ENCODE assay signal across 24 mouse cellular contexts in the genomic region with DNA sequence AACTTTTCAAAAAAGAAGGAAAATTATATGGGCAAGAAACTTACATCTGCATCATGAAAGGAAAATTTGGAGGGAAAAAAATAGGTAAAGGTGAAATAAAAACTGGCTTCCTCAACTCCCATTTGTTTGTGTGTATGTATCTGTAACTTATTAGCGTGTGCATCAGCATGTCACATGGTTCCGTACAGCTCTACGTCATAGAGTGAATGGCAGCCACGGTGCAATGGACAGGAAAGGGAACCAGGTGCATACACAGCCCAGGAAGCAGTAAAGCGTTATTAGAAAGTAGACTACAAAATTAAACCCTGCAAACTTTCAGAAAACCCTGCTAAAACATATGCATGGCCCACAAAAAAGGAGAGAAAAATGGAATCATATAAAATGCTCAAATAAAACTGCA.
DNase-seq lines count a peak whose midpoint lies in the region; ATAC-seq and TF ChIP-seq lines count a peak whose summit lies in the region.
"Had no signal": no experiment of that assay in that cellular context is flagged by ENCODE, and none has a peak within 500 bp of the region (broad histone marks: within the 10 kb centered on the region; RNA-seq: fewer than 3 reads in every experiment).

No protein-coding gene starts in this region.

- no peak overlapping the region for H3K4me3 ChIP-seq in gastrocnemius, adult 2 months
- H3K4me3 ChIP-seq: embryonic facial prominence, embryonic 12.5 days; embryonic facial prominence, embryonic 15.5 days; heart, adult 2 months had no signal

- TF ChIP-seq CTCF in gastrocnemius, adult 2 months (IDR thresholded peaks at IDR 0.05): no peak

- no peak overlapping the region for H3K27ac ChIP-seq in gastrocnemius, adult 2 months
- H3K27ac ChIP-seq: embryonic facial prominence, embryonic 12.5 days; embryonic facial prominence, embryonic 15.5 days; heart, adult 2 months; hindbrain, embryonic 14.5 days; hindbrain, postnatal 0 days had no signal

- ATAC-seq in neutrophil, adult 5-6 weeks (ENCODE audit: extremely low read depth, insufficient number of reproducible peaks, low FRiP score, poor library complexity, severe bottlenecking): peak; percentile 74; the same call in 1 of the 2 replicates
- ATAC-seq: activated CD4-positive, CD25-positive, alpha-beta regulatory T cell, adult 4 months; CD4-positive, CD25-positive, alpha-beta regulatory T cell, adult 4 months; forebrain, embryonic 14.5 days; forebrain, postnatal 0 days; hindbrain, postnatal 0 days; inflammation-experienced regulatory T-cells, adult 6 months had no signal

- intact Hi-C loops in heart, postnatal 10 days (cut with DNase I): no loop called here
- intact Hi-C loops in gastrocnemius, adult 2 months (cut with DNase I): no loop called here

- DNase-seq in heart, adult 11 months: peak; percentile 35
- DNase-seq in heart, postnatal 10 days: no peak
- peak; percentile 10 for DNase-seq in testis, postnatal 10 days (ENCODE audit: low spot score)
- no peak for DNase-seq in testis, postnatal 14 days (ENCODE audit: low spot score)
- DNase-seq in gastrocnemius, adult 2 months: no peak
- DNase-seq in adrenal gland, adult 2 months: no peak
- DNase-seq: adrenal gland, postnatal 10 days; adrenal gland, postnatal 36 days; cerebellum, adult 18-20 months; cerebellum, adult 9-10 months; cerebellum, postnatal 25 days; forebrain, postnatal 0 days; gastrocnemius, postnatal 25 days; heart, adult 2 months; heart, postnatal 36 days had no signal

Comparison
In these comparisons a context has a peak if more than half of its experiments do, and no peak if none do; other contexts are left out.
1. DNase-seq: peak in heart, adult 11 months (single experiment) and testis, postnatal 10 days (single experiment); none in heart, postnatal 10 days (0 of 2), testis, postnatal 14 days (single experiment), gastrocnemius, adult 2 months (single experiment) and adrenal gland, adult 2 months (single experiment).